16 mouse cellular contexts compared by ENCODE assay signal in genomic region chr15:84682821-84683220, GRCm38 (mm10). TPM values are rescaled to one million over a fixed set of nuclear protein-coding genes. Genes with fewer than 3 reads are reported as not detected.
A peak's percentile ranks its signal among the peaks of the same experiment; 100 is the strongest.
DNase-seq lines count a peak whose midpoint lies in the region; ATAC-seq and TF ChIP-seq lines count a peak whose summit lies in the region.
"Had no signal": no experiment of that assay in that cellular context is flagged by ENCODE, and none has a peak within 500 bp of the region (broad histone marks: within the 10 kb centered on the region; RNA-seq: fewer than 3 reads in every experiment).

No protein-coding gene starts in this region.

- WGBS in heart, embryonic 14.5 days: 77% methylated on average over 5 of the region's 5 CpGs
- 74% methylated on average over 5 of the region's 5 CpGs for WGBS in neural tube, embryonic 12.5 days
- WGBS in limb, embryonic 12.5 days: 73% methylated on average over 5 of the region's 5 CpGs

- peaks cover 17 to 31% of the 10 kb centered on the region in 2 experiments for H3K4me1 ChIP-seq in heart, embryonic 14.5 days (ENCODE audit: control insufficient read depth in 2 of 2, insufficient read depth in 2 of 2, low read length in 2 of 2)
- peaks cover 29% of the 10 kb centered on the region for H3K4me1 ChIP-seq in neural tube, embryonic 12.5 days
- peaks cover 55% of the 10 kb centered on the region for H3K4me1 ChIP-seq in limb, embryonic 12.5 days (replicated peaks)

- H3K36me3 ChIP-seq in heart, embryonic 14.5 days (ENCODE audit: control insufficient read depth, insufficient read depth, low read length): no peaks in the 10 kb centered on the region
- H3K36me3 ChIP-seq in neural tube, embryonic 12.5 days: no peaks in the 10 kb centered on the region
- no peaks in the 10 kb centered on the region for H3K36me3 ChIP-seq in limb, embryonic 12.5 days
- H3K36me3 ChIP-seq: embryonic facial prominence, embryonic 12.5 days; forebrain, embryonic 12.5 days; midbrain, embryonic 12.5 days had no signal

- intact Hi-C loops in heart, postnatal 14 days (cut with DNase I): no loop called here
- intact Hi-C loops in left cerebral cortex, adult 2 months (cut with DNase I): no loop called here

- H3K27me3 ChIP-seq in heart, embryonic 14.5 days (ENCODE audit: control insufficient read depth, insufficient read depth, low read length): no peaks in the 10 kb centered on the region
- peaks cover 25% of the 10 kb centered on the region for H3K27me3 ChIP-seq in neural tube, embryonic 12.5 days (replicated peaks)
- H3K27me3 ChIP-seq in limb, embryonic 12.5 days: 0 out of 2 replicates have a peak, but pooled peaks cover 3% of the 10 kb centered on the region
- H3K27me3 ChIP-seq: embryonic facial prominence, embryonic 12.5 days had no signal

- no peak for ATAC-seq in heart, embryonic 14.5 days (ENCODE audit: insufficient number of reproducible peaks, insufficient read depth, low FRiP score, low read depth)
- no peak for ATAC-seq in neural tube, embryonic 12.5 days (ENCODE audit: low FRiP score, low read depth)
- no peak for ATAC-seq in limb, embryonic 12.5 days (ENCODE audit: insufficient number of reproducible peaks, insufficient read depth, low FRiP score, low TSS enrichment, low read depth)
- ATAC-seq: hindbrain, postnatal 0 days had no signal

- no peak overlapping the region for H3K4me3 ChIP-seq in heart, embryonic 14.5 days (ENCODE audit: control insufficient read depth in 1 of 2, insufficient read depth in 1 of 2, low read depth in 1 of 2, low read length in 2 of 2)
- H3K4me3 ChIP-seq in neural tube, embryonic 12.5 days: no peak overlapping the region
- no peak overlapping the region for H3K4me3 ChIP-seq in limb, embryonic 12.5 days (replicated peaks)
- no peak overlapping the region for H3K4me3 ChIP-seq in left cerebral cortex, adult 2 months
- H3K4me3 ChIP-seq: forebrain, embryonic 12.5 days; midbrain, embryonic 12.5 days had no signal

- peak overlapping the region; percentile 91 for H3K4me2 ChIP-seq in heart, embryonic 14.5 days (ENCODE audit: low read length)
- peak overlapping the region; percentile 98; the same call in 1 of the 2 replicates for H3K4me2 ChIP-seq in neural tube, embryonic 12.5 days (replicated peaks)
- H3K4me2 ChIP-seq in limb, embryonic 12.5 days: peak overlapping the region; percentile 95
- H3K4me2 ChIP-seq: midbrain, embryonic 12.5 days had no signal

- TF ChIP-seq CTCF in left cerebral cortex, adult 2 months (IDR thresholded peaks at IDR 0.05): no peak

- no peaks in the 10 kb centered on the region for H3K9me3 ChIP-seq in heart, embryonic 14.5 days (ENCODE audit: control insufficient read depth, low read length)
- no peaks in the 10 kb centered on the region for H3K9me3 ChIP-seq in neural tube, embryonic 12.5 days
- H3K9me3 ChIP-seq in limb, embryonic 12.5 days: no peaks in the 10 kb centered on the region
- H3K9me3 ChIP-seq: embryonic facial prominence, embryonic 12.5 days; forebrain, embryonic 12.5 days; midbrain, embryonic 12.5 days had no signal

- no peak for DNase-seq in heart, postnatal 14 days
- no peak for DNase-seq in neural tube, embryonic 10.5 days (ENCODE audit: extremely low spot score, low spot score)
- no peak for DNase-seq in left cerebral cortex, adult 2 months (ENCODE audit: extremely low spot score in 1 of 2, low spot score in 2 of 2)
- DNase-seq in thymus, adult 18-20 months: no peak
- DNase-seq: adrenal gland, postnatal 36 days; cerebellum, postnatal 36 days; gastrocnemius, postnatal 10 days; lung, postnatal 4 days had no signal

- no peak overlapping the region for H3K9ac ChIP-seq in heart, embryonic 14.5 days (ENCODE audit: low read length)
- no peak overlapping the region for H3K9ac ChIP-seq in neural tube, embryonic 12.5 days
- peak overlapping the region; percentile 31; the same call in 1 of the 2 replicates for H3K9ac ChIP-seq in limb, embryonic 12.5 days (replicated peaks)
- H3K9ac ChIP-seq: embryonic facial prominence, embryonic 12.5 days; forebrain, embryonic 12.5 days; midbrain, embryonic 12.5 days had no signal

- no peak overlapping the region for H3K27ac ChIP-seq in heart, embryonic 14.5 days (replicated peaks in 1 of 2; ENCODE audit: control insufficient read depth in 1 of 2, insufficient read depth in 1 of 2, low read depth in 2 of 2, low read length in 2 of 2)
- no peak overlapping the region for H3K27ac ChIP-seq in neural tube, embryonic 12.5 days
- H3K27ac ChIP-seq in limb, embryonic 12.5 days: no peak overlapping the region
- H3K27ac ChIP-seq in left cerebral cortex, adult 2 months: no peak overlapping the region
- H3K27ac ChIP-seq: forebrain, embryonic 12.5 days; hindbrain, postnatal 0 days; midbrain, embryonic 12.5 days had no signal

RNA-seq across cellular contexts. Expression of gene Prr5, which starts 13.4 kb away (rescaled TPM):
- polyA plus RNA-seq in heart, embryonic 14.5 days (2014; fragmentation: Nextera tagmentation; extraction: Ambion mirVana): 11.2 and 15.1 TPM in 2 replicates
- 1 to 10 TPM; 5.6 to 8.3 TPM for total RNA-seq in heart, postnatal 14 days (2021)
- polyA plus RNA-seq in neural tube, embryonic 12.5 days (2016; fragmentation: Nextera tagmentation; extraction: Ambion mirVana): 21.0 and 21.4 TPM in 2 replicates
- 16.7 and 20.7 TPM in 2 replicates for polyA plus RNA-seq in limb, embryonic 12.5 days (2016; fragmentation: Nextera tagmentation; extraction: Ambion mirVana)
- 10 to 100 TPM; 13.8 to 14.1 TPM for total RNA-seq in left cerebral cortex, adult 2 months (2021)

RNA-seq across cellular contexts. Expression of gene Arhgap8, which starts 37.0 kb away (rescaled TPM):
- 3.2 and 3.8 TPM in 2 replicates for polyA plus RNA-seq in heart, embryonic 14.5 days (2014; fragmentation: Nextera tagmentation; extraction: Ambion mirVana)
- 1 to 10 TPM in 1 of 2 experiments, under 1 TPM in 1; 0.86 to 2.6 TPM for total RNA-seq in heart, postnatal 14 days (2021)
- polyA plus RNA-seq in neural tube, embryonic 12.5 days (2016; fragmentation: Nextera tagmentation; extraction: Ambion mirVana): 2.6 and 4.3 TPM in 2 replicates
- 6.0 and 6.4 TPM in 2 replicates for polyA plus RNA-seq in limb, embryonic 12.5 days (2016; fragmentation: Nextera tagmentation; extraction: Ambion mirVana)
- not detected for total RNA-seq in left cerebral cortex, adult 2 months (2021)
- total RNA-seq: gastrocnemius, postnatal 10 days; liver, adult 2 months had no signal
